Mouse (Mus musculus): ENCODE data around the gene Oard1.

Oard1 gene

DNA sequence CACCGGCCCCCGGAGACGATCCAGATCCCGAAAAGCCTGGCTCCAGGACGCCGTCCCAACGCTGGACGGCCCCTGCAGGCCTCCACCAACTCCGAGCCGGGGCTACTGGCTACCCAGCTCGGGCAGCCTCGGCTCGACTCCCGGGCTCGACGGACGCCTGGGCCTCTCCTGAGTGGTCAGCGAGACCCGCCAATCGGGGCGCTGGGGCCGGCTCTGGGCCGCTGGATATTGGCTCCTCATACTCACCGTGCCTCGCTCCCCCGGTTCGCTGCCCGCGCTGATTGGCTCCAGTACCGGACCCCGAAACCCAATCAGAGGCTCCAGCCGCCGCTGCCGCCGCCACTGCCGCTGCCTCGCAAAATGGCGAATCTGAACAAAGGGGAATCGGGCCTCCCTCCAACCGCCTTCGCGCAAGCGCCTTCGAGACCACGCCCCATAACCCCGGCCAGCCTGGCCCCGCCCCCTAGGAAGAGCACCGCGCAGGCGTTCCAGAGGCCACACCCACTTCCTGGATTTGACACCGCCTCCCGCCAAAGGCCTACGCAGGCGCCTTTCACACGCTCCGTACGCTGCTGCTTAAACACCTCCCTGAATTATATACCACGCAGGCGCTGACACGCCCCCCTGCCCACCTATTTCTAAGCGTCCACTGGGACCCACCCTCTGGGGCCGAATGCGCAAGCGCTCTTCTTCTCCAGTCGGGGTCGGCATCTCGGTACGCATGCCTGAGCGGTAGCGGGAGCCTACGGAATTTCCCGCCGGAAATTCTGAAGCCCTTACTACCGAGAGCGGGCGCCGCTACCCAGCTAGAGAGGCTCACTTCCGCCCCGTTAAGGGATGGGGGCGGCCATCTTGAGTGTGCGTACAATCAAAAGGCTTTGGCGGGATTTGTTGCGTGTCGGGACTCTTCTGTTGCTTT lies at the start of gene Oard1, which contains the start of gene Nfya:
Gene Oard1, plus strand, starts transcription at position 635 of the 919 bp plus-strand sequence.
Gene Nfya, minus strand, starts transcription at position 527 of the 919 bp plus-strand sequence.
- peak; percentile 100 for DNase-seq

GRCm38 (mm10) chr17:48360462-48360861 lies 49.4 kb upstream of the Oard1 start:
- no peak for DNase-seq

- no peak for DNase-seq
Observed at GRCm38 (mm10) chr17:48362346-48362745, 47.5 kb upstream of the Oard1 start.

DNA sequence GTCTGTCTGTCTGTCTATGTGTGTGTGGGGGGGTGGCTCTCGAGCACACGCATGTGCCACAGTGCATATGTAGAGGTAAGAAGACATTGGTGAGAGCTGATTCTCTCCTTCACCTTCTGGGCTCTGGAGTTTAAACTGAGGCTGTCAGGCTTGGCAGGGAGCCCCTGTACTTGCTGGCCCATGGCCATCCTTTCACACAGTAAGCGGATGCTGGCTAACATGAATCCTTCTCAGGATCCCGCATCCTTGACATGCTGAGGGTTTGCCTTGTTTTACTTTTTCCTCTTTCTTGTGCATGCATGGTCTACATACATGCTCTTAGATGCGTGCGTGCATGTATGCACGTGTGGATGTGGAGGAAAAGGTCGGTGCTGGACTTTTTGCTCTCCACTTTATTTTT lies 46.8 kb upstream of the Oard1 start:
- peak; percentile 41 to 54 for DNase-seq

GRCm38 (mm10) chr17:48363421-48363965 lies 46.3 kb upstream of the Oard1 start:
- DNase-seq = no peak

- no peak for DNase-seq
Observed at GRCm38 (mm10) chr17:48365511-48366155, 44.2 kb upstream of the Oard1 start.

GRCm38 (mm10) chr17:48366806-48367205 lies 43.0 kb upstream of the Oard1 start:
- DNase-seq = no peak

DNA sequence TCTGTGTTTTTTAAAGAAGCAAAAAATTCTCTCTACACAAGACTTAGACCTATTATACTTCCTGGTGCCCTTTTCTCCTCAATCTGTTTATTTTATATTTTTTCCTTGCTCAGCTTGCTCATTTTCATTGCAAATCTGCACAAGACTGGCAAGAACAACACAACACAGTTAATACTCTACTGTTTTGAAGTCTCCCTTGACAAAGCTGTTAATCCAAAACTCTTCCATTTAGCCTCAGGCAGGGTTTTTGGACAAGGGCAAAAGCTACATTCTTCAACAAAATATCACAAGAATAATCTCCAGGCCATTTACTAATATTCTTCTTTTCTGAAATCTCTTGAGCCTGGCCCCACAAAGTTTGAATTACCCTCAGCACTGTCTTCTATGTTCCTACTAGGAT lies 38.2 kb upstream of the Oard1 start:
- DNase-seq = no peak

DNA sequence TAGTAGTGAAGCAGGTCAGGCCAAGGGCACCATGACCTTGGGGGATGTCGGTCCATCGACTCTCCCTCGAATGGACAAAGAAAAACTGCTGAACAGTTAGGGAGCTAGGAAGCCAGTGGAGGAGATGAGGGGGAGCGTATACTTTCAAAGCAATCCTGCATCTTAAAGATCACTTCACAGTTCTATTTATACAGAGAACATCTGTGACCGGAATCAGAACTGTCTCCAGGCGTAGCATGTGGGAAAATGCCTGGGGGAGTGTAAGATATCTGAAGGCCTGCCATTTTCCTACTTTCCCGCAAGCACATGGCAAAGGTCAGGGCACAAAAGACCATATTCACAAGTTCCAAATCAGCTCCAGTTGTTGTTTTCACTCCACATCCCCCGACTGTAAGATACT lies 36.8 kb upstream of the Oard1 start:
- no peak for DNase-seq

GRCm38 (mm10) chr17:48376102-48376501 lies 33.7 kb upstream of the Oard1 start:
- DNase-seq = no peak

DNA sequence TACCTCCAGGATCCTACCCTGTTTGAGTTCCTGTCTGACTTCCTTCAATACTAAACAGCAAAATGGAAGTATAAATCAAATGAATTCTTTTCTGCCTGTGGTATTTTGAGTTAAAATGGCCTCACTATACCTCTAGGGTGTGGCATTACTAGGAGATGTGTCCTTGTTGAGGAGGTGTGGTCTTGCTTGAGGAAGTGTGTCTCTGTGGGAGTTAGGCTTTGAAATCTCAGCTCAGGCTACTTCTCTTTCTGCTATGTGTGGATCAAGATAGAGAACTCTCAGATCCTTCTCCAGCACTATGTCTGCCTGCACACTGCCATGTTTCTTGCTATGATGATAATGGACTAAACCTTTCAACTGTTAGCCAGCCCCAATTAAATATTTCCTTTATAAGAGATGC lies 30.8 kb upstream of the Oard1 start:
- DNase-seq = no peak

GRCm38 (mm10) chr17:48385786-48386461 lies 23.9 kb upstream of the Oard1 start:
- DNase-seq = no peak

DNA sequence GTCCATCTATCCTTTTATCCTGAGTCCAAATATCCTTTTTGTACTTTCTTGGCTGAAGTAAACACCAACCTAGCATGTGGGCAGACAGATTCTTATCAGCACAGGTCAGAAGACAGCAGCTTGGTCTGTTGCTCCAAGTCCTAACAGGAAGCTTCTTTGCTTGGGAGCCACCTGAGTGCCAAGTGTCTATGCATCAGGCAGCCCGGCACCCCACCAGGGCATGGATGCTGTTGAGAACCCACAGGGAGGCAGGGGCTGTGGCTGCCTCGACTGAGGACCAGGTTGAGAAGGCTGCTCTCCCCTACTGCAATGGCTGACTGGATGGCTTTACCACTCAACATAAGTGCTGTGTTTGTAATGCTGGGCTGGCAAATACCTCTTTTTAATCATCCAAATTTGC lies 21.1 kb upstream of the Oard1 start:
- no peak for DNase-seq

DNA sequence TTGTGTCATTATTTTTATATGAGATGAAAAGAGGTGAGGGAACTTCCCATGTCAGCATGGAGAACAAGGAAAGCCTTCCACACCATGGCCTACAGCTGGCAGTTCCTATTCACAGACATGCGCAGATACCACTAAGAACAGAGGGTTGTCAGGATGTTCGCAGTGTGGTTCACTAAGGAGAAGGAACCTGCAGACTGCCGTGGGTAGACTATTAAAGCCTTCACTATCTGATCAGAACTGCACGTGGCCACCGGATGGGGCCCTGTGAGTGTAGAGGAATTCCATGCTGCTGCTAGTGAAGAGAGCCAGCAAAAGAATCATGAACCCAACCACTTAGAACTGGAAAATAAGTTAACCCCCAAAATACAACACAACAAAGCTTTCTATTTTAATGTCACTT lies 20.4 kb upstream of the Oard1 start:
- DNase-seq = no peak

- DNase-seq = no peak
Observed at GRCm38 (mm10) chr17:48391446-48391845, 18.4 kb upstream of the Oard1 start.

DNA sequence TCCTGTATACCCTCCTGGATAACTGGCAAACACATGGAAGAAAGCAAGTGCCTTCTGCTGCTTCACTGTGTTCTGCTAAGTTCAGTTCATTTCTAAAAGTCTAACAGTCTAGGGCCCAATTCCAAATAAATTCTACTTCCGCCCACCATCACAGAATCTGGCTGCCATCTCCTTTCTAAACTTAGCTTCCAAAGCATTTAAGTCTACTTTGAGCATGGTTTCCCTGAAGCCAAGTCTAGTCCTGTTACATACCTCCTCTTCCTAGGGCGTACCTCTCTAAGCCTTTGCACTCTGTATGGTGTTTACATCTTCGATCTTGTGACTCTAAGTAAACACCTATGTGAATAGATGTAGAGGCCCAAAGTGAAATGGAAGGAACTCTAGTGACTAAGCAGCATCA lies 17.2 kb upstream of the Oard1 start:
- DNase-seq = no peak

- DNase-seq = no peak
Observed at GRCm38 (mm10) chr17:48401710-48402109, 8.1 kb upstream of the Oard1 start.

DNA sequence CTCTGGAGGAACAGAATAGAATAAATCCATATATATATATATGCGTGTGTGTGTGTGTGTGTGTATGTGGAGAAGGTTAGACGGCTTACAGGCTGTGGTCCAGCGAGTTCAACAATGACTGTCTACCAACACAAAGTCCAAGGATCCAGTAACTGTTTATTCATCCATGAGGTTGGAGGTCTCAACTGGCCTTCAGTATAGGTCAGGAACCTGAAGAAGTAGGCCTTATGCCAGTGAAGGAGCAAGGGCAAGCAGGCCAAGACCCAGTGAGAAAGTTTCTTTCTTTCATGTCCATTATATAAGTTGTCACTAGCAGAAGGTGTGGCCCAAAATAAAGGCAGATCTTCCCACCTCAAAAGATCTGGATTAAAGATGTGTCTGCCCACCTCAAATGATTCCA lies 7.1 kb upstream of the Oard1 start:
- no peak for DNase-seq

- DNase-seq = no peak
Observed at GRCm38 (mm10) chr17:48403848-48404247, 6.0 kb upstream of the Oard1 start.

- no peak for DNase-seq
Observed at GRCm38 (mm10) chr17:48404706-48405105, 5.1 kb upstream of the Oard1 start.

DNA sequence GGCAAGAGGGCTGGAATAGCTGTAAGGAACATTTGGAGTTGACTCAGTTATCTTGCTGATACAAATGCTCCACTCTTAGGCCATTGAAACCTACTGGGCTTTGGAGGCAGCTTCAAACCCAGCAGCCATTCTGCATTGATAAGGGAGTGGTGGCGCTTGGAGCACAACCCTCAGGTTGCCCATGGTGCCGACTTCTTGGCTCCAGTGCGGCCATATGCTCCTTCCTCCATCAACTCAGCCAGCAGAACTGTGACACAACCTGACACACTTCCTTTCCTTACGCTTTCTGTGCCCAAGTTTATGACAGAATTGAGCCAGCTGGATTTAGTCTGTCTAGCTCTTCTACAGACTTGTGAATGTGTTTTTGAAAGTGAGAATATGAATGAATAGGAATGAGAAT lies 2.7 kb upstream of the Oard1 start:
- peak; percentile 28 to 39 for DNase-seq

GRCm38 (mm10) chr17:48407910-48408525 lies 1.8 kb upstream of the Oard1 start:
- DNase-seq = peak in 1 of 2 experiments; percentile 29

Data from cerebellum, adult 18-20 months (tissue).